Mouse (Mus musculus): ENCODE data around the gene C1qtnf5. TPM values are rescaled to one million over a fixed set of nuclear protein-coding genes. Genes with fewer than 3 reads are reported as not detected.

The C1qtnf5 gene
- total RNA-seq, 2 experiments from 2014 or later: not detected

GRCm38 (mm10) chr9:44127351-44127801 lies 20.3 kb downstream of the C1qtnf5 start:
- ATAC-seq (replicated peaks; ENCODE audit: poor library complexity, severe bottlenecking): 0 out of 2 replicates have a peak, but pooled peaks have one; percentile 1

- ATAC-seq (replicated peaks; ENCODE audit: poor library complexity, severe bottlenecking): no peak
Measured at GRCm38 (mm10) chr9:44129633-44130032, 22.6 kb downstream of the C1qtnf5 start.

DNA sequence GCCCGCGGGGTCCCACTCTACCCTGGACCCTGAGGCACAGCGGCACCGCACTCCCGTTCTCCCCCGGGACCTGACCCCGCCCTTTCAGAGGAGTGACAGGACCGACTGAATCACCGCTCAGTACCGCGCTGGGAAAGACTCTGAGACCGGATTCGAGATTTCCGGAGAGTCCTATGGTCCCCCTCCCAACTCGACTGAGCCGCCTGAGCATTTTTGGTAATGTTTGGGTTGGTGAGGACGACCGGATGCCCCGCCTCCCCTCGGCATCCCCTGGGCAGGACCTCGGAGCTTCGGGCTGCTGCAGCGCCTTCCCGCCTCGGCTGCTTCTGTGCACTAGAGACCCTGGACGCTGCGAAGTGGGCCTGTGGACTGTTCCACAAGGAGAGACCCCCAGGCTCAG lies 23.0 kb downstream of the C1qtnf5 start:
- peak; percentile 49 for ATAC-seq (replicated peaks; ENCODE audit: poor library complexity, severe bottlenecking)

GRCm38 (mm10) chr9:44130581-44131275 lies 23.7 kb downstream of the C1qtnf5 start:
- ATAC-seq (replicated peaks; ENCODE audit: poor library complexity, severe bottlenecking): no peak

DNA sequence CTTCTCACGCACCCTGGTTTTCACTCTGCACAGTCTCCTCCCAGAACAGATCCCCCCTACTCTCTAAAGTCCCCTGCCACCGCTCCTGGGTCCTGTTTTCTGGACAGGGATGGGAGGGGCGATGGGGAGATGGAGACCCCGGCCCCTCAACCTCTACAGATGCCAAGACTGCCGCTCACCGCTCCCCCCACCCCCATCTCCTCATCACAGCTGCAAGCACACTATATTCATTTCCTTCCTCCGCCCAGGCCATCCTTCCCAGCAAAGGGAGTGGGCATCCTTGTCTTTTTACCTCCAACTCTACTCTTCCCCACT lies 24.2 kb downstream of the C1qtnf5 start:
- no peak for ATAC-seq (replicated peaks; ENCODE audit: poor library complexity, severe bottlenecking)

GRCm38 (mm10) chr9:44132200-44132599 lies 25.2 kb downstream of the C1qtnf5 start:
- ATAC-seq (replicated peaks; ENCODE audit: poor library complexity, severe bottlenecking): no peak

DNA sequence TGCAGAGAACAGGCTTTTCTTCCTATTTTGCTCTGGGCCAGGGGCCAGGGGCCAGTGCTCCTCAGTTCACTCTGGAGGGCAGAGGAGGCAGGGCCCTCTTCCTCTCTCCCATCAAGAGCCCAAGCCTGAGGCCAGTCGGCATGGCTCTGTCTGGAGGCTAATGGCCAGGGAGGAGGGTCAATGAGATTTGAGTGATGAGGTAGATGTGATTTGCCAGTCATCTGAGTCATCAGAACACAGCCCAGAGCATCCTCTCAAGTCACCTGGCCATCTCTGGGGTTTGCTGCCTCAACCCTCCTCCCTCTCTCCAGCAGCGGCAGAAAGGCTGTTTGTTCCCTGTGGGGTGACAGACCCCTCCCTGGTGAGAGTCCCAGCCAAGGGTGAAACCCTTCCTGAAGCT lies 26.2 kb downstream of the C1qtnf5 start:
- no peak for ATAC-seq (replicated peaks; ENCODE audit: poor library complexity, severe bottlenecking)

DNA sequence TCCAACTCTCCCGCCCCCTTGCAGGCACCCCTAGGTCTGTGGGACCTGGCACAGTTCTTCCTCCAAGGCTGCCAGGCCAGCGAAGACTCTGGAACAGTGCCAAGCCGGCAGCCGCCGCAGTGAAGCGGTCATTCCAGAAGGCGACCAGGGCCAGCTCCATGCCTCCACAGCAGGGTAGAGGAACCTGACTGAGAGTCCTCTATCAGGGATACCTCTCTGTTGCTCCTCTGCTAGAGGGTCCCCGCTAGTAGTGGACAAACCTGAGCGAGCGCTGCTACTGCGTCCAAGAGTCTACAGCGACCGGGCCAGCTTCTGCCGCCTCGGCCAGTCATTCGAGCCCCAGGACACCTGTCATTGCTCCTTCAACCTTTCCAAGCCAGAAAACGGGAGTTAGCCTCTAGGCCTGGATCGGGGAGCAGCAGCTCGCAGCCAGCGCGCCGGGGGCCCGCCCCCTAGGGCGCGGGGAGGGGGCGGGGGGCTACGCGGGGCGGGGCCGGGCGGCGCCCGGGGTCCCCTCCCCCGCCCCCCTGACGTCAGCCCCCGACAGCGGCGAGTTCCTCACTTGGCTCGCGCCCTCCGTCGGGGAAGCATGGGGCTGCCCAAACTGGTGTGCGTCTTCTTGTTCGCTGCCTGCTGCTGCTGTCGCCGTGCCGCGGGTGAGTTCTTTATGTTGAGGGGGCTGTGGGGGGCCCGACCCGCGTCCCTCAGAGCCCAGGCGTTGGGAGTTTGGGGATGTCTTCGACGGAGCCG lies 27.2 kb downstream of the C1qtnf5 start, which contains the start of gene Mcam:
TSS of gene Mcam (plus strand) at position 369 of the 750 bp plus-strand sequence.
- peak; percentile 22 for ATAC-seq (replicated peaks; ENCODE audit: poor library complexity, severe bottlenecking)

GRCm38 (mm10) chr9:44134851-44135730 lies 28.0 kb downstream of the C1qtnf5 start:
- 0 out of 2 replicates have a peak, but pooled peaks have one; percentile 8 for ATAC-seq (replicated peaks; ENCODE audit: poor library complexity, severe bottlenecking)

DNA sequence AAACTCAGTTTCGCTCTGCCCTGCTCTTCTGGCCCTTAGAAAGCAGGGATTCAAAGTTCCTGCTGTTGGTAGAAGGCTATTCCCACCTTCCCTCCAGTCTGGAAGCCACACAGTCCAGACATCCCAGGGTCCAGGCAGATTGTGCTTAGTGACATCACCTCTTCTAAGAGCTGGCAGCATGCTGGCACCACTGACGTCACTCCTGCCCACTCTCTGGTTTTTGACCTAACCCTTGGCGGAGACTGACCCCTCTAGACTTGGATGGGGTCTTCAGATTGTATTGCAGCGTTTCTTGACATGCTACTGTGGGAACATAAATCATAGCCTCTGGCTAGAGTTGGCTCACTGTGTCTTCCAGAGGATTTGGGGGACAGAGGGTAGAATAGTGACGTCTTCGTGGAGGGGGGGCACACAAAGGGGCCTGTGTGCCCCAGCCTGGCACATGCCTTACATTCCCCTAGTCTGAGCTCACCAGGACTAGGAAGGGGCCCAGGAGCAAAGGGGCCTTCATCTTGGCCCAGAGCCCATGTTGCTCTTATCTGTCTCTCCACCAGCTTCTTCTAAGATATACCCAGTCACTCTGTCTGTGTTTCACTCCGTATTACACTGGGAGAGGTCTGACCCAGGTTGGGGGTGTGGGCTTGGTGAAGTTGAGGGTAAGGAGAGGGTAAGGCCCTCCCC lies 28.8 kb downstream of the C1qtnf5 start:
- no peak for ATAC-seq (replicated peaks; ENCODE audit: poor library complexity, severe bottlenecking)

DNA sequence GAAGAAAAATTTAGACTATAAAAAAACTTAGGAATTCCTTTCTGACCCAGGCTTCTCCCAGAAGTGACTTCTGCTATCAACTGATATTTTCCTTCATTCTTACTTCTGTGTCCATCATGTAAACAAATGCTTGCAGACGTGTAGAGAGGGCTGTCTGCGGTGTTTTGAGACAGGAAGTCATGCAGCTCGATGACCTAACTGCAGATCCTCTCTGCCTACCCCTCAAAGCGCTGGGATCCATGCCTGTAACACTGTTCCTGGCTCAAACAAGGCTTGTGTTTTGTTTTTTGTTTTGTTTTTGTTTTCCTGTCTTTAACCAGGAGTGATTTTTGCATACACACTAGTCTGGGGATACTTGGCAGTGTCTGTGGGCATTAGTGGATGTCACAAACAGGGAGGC lies 30.8 kb downstream of the C1qtnf5 start:
- ATAC-seq (replicated peaks; ENCODE audit: poor library complexity, severe bottlenecking): no peak

DNA sequence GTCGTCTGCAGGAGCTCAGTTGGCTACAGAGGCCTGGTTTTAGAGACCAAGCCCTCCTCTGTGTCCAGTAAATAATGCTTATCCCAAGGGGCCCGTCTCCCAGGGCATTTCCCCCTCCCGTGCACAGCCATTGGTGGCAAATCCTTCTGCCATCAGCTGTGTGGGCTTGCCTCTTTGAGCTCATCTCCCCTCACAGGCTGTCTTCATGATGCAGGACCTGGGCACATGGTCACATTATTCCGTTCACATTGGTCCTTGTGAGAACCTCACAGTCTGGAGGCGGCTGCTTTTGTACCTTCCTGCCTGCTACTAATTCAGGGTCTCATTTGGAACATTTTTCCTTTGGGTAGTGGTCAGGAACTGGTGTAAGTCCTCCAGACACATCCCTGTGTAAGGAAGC lies 34.9 kb downstream of the C1qtnf5 start:
- ATAC-seq (replicated peaks; ENCODE audit: poor library complexity, severe bottlenecking): no peak

GRCm38 (mm10) chr9:44143421-44143820 lies 36.4 kb downstream of the C1qtnf5 start:
- no peak for ATAC-seq (replicated peaks; ENCODE audit: poor library complexity, severe bottlenecking)

- ATAC-seq (replicated peaks; ENCODE audit: poor library complexity, severe bottlenecking): no peak
Measured at GRCm38 (mm10) chr9:44144023-44144717, 37.1 kb downstream of the C1qtnf5 start.

DNA sequence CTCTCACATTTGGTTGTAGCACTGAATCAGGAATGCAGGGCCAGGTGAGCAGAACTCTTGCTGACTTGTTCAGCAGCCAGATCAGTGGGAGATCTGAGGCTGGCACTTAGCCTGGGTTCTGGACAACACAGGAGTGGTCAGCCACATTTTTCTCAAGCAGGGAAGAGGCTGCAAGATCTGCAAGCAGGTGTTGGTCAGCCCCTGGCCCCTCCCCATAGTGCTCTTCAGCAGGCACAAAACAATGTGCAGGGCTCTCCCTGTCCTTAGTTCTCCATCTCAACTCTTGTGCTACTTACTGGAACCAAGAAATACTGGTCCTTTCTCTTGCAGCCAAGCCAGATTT lies 37.6 kb downstream of the C1qtnf5 start:
- ATAC-seq (replicated peaks; ENCODE audit: poor library complexity, severe bottlenecking): no peak

- peak; percentile 46; the same call in 1 of the 2 replicates for ATAC-seq (replicated peaks; ENCODE audit: poor library complexity, severe bottlenecking)
Measured at GRCm38 (mm10) chr9:44147290-44147689, 40.2 kb downstream of the C1qtnf5 start.

Data from granulocyte monocyte progenitor cell, adult 5-6 weeks (primary cell).